Mouse (Mus musculus) testis, adult 2 months (tissue): ENCODE measurements around the gene Nr0b2.

Source experiments
- CTCF ChIP-seq: fragments of 200-500 bp; IDR thresholded peaks from 2 replicates; pipeline ENCODE4 v1.5.1; 2012; ENCODE audit warnings: low read depth, mild to moderate bottlenecking, inconsistent platforms, low read length, moderate library complexity; ENCODE audit not compliant: control insufficient read depth, insufficient read depth, insufficient replicate concordance
- POLR2A ChIP-seq: fragments of 200-500 bp; IDR thresholded peaks from 2 replicates; pipeline ENCODE4 v1.6.1; 2012; ENCODE audit warnings: low read depth, mild to moderate bottlenecking, inconsistent platforms, low read length, moderate library complexity; ENCODE audit not compliant: control insufficient read depth

DNA sequence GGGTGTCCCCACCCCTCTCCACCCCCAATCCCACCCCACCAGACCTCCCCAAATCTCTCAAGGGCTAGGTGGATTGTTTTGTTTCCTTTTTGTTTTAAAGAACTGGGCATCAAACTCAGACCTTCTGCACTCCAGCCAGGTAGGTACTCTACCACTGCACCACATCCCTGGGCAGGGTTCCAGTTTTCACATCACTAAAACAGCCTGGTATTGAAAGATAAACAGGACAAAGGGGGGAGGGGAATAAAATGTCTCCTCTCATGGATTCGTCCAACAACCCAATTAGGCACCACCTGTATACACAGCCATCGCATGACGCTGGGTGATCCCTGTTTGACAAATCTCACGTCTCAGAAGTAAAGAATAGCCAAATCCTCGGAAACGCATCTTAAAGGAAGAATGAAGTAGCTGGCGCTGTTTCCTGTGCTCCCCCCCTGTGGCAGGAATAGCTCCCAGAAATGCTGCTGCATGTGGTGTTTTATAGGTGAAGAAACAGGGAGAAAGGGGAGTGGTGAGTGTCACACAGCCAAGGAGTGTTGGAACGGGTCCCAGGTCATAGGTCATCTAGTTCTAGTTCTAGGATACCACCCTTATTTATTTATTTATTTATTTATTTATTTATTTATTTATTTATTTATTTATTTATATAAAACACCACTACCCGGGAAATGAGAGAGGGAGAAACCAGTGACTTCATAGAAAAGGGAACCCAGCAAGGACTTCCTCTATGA is 48.3 kb upstream of the Nr0b2 start:
- no peak for TF ChIP-seq CTCF
- TF ChIP-seq POLR2A = no peak
